Mouse (Mus musculus): ENCODE measurements around the gene Ghdc.
A peak's percentile ranks its signal among the peaks of the same experiment; 100 is the strongest.

Gene Ghdc

GRCm38 (mm10) chr11:100746546-100746945 lies 24.2 kb downstream of the Ghdc start:
- no peak for DNase-seq (ENCODE audit: low spot score)

GRCm38 (mm10) chr11:100745085-100745484 lies 25.7 kb downstream of the Ghdc start:
- DNase-seq (ENCODE audit: low spot score) = peak; percentile 71

GRCm38 (mm10) chr11:100741348-100741747 lies 29.4 kb downstream of the Ghdc start:
- DNase-seq (ENCODE audit: low spot score) = no peak

- DNase-seq (ENCODE audit: low spot score) = no peak
Measured at GRCm38 (mm10) chr11:100738749-100739148, 32.0 kb downstream of the Ghdc start.

- DNase-seq (ENCODE audit: low spot score) = peak; percentile 99
Measured at GRCm38 (mm10) chr11:100738066-100738604, 32.6 kb downstream of the Ghdc start, which contains the start of gene Rab5c. Rab5c (minus strand) TSS chr11:100738215.

GRCm38 (mm10) chr11:100737105-100737733 lies 33.5 kb downstream of the Ghdc start:
- DNase-seq (ENCODE audit: low spot score) = no peak

GRCm38 (mm10) chr11:100736746-100737080 lies 34.0 kb downstream of the Ghdc start:
- DNase-seq (ENCODE audit: low spot score) = no peak

- no peak for DNase-seq (ENCODE audit: low spot score)
Measured at GRCm38 (mm10) chr11:100735954-100736745, 34.6 kb downstream of the Ghdc start.

GRCm38 (mm10) chr11:100735134-100735865 lies 35.5 kb downstream of the Ghdc start:
- DNase-seq (ENCODE audit: low spot score) = no peak

- no peak for DNase-seq (ENCODE audit: low spot score)
Measured at GRCm38 (mm10) chr11:100730477-100731205, 40.1 kb downstream of the Ghdc start.

GRCm38 (mm10) chr11:100729976-100730375 lies 40.8 kb downstream of the Ghdc start:
- DNase-seq (ENCODE audit: low spot score) = no peak

- no peak for DNase-seq (ENCODE audit: low spot score)
Measured at GRCm38 (mm10) chr11:100728601-100729000, 42.2 kb downstream of the Ghdc start.

- DNase-seq (ENCODE audit: low spot score) = no peak
Measured at GRCm38 (mm10) chr11:100727201-100727600, 43.6 kb downstream of the Ghdc start.

- DNase-seq (ENCODE audit: low spot score) = peak; percentile 40
Measured at GRCm38 (mm10) chr11:100724919-100725512, 45.7 kb downstream of the Ghdc start.

- no peak for DNase-seq (ENCODE audit: low spot score)
Measured at GRCm38 (mm10) chr11:100722493-100723028, 48.2 kb downstream of the Ghdc start.

GRCm38 (mm10) chr11:100721776-100722492 lies 48.8 kb downstream of the Ghdc start:
- DNase-seq (ENCODE audit: low spot score) = no peak

- no peak for DNase-seq (ENCODE audit: low spot score)
Measured at GRCm38 (mm10) chr11:100721254-100721653, 49.5 kb downstream of the Ghdc start.

- DNase-seq (ENCODE audit: low spot score) = no peak
Measured at GRCm38 (mm10) chr11:100720345-100720744, 50.4 kb downstream of the Ghdc start.

- no peak for DNase-seq (ENCODE audit: low spot score)
Measured at GRCm38 (mm10) chr11:100719893-100720292, 50.9 kb downstream of the Ghdc start.

GRCm38 (mm10) chr11:100719312-100719711 lies 51.4 kb downstream of the Ghdc start:
- no peak for DNase-seq (ENCODE audit: low spot score)

GRCm38 (mm10) chr11:100718866-100719265 lies 51.9 kb downstream of the Ghdc start:
- no peak for DNase-seq (ENCODE audit: low spot score)

All from embryo, embryonic 10 days (tissue).